Mouse (Mus musculus): ENCODE data around the gene Szt2.
A peak's percentile ranks its signal among the peaks of the same experiment; 100 is the strongest.

Gene Szt2

DNA sequence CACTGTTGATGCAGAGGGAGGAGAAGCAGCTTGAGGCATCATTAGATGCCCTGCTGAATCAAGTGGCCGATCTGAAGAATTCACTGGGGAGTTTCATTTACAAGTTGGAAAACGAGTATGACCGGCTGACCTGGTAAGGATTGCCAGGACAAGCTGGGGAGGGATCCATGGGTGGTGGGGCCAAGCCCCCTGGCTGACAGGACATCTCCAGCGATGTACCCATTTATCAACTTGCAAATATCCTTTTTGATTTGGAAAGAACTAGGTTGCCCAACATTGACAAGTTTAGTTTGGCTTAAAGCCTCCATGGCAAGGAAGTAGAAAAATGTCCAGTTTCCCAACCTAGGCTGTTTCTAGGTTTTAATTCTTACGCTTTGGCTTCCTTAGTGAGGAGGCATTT is 1.8 kb upstream of the Szt2 start:
- no peak for DNase-seq

DNA sequence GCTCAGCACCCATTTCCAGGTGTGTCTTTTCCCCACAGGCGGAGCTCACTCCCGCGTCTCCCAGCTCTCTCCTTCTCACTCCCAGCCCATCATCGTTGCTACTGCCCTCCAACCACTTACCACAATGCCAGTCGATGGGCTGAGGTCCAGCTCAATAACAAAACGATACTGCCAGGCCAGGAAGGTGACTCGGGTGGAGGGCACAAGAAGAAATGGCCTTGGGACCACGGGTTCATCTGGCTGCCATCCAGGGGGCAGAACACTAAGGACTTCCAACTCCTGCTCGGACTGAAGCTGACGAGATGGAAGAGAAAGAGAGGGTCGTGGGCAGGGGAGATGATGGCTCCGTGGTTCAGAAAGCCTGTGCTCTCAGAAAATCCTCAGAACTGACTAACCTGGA is 6.4 kb downstream of the Szt2 start:
- DNase-seq: no peak

- DNase-seq: no peak
Measured at GRCm38 (mm10) chr4:118401918-118402317, 7.2 kb downstream of the Szt2 start.

DNA sequence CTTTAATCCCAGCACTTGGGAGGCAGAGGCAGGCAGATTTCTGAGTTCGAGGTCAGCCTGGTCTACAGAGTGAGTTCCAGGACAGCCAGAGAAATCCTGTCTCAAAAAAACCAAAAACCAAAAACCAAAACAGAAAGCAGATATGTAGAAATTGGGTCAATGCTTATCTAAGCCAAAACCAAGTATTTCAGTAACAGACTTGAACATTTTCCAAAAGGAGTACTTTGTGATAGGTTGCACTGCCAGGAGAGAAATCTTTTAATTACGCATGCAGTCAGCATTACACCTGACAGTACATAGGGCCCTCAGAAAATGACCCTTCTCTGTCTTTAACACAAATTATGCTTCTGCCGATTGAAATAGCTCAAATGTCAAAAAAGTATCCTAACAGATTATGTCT is 7.7 kb downstream of the Szt2 start:
- DNase-seq: no peak

DNA sequence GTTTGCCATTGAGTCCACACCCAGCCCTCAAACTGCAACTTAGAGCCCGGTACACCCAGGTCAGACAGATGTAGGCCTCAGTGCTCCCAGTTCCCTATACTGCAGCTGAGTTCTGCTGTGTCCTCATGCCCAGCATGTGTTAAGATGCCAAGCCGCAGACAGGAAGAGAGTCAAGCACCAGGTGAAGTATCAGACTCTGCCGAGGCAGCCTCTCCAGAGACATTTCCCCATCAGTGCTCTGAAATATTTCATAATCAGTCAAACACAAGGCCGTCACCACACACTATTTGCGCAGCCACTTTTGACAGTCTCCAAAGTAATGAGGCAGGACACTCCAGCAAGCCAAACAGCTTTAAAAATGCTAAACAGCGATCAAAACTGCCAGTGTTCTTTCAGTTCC is 10.7 kb downstream of the Szt2 start:
- no peak for DNase-seq

- DNase-seq: peak; percentile 6
Measured at GRCm38 (mm10) chr4:118396433-118396832, 12.6 kb downstream of the Szt2 start.

- no peak for DNase-seq
Measured at GRCm38 (mm10) chr4:118395289-118395688, 13.8 kb downstream of the Szt2 start.

DNA sequence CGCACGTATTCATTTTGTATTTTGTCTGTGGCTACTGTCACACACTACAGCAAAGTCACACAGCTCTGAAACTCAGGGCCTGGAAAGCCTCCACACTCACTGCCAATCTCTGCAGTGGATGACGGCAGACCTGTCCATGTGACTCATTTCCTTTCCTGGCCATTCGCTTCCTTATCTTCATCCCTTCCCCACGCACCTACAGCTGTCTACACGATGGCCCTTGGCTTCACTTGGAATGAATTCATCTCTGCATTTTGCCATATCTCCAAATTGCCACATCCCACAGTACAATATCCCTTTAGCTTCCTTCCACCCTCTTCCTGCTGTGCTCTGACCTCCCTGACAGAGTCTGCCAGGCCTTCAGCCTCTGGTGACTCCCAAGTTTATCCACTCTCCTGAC is 14.6 kb downstream of the Szt2 start:
- DNase-seq: no peak

GRCm38 (mm10) chr4:118390146-118390545 is 18.9 kb downstream of the Szt2 start:
- DNase-seq: no peak

DNA sequence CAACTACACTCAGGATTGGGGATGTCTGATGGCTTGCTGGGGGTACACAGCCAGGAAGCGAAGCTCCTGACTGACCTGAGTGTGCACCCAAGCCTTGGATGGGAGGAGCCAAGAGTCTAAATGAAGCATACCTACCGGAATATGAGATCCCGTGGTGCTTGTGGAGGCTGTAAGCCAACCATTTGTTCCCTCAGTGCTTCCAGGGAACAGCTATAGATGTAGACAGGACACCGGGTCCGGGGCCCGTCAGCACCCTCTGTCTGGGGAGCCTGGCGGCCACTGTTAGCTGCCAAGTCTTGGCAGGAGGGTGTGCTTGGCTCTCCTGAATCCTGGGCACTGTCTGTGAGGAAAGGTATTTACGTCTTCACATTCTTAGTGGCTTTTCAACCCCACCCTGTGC is 21.8 kb downstream of the Szt2 start:
- no peak for DNase-seq

DNA sequence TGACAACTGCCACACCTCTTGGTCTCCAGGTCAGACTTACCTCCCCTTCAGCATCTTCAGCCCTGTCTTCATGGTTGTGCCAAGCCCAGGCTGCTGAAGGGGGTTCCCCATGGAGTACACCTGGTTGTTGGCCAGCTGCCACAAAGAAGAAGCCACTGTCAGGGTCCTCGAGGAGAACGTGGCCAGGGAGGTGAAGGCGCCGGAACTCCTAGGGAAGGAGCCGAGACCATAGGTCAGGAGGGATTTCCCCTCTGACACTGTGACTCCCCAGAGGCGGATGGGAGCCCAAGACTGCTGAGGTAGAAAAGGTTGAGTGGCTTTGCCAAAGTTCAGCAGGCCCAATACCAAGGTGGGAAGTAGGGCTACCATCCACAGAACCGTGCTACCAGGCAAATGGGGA is 25.8 kb downstream of the Szt2 start:
- DNase-seq: no peak

DNA sequence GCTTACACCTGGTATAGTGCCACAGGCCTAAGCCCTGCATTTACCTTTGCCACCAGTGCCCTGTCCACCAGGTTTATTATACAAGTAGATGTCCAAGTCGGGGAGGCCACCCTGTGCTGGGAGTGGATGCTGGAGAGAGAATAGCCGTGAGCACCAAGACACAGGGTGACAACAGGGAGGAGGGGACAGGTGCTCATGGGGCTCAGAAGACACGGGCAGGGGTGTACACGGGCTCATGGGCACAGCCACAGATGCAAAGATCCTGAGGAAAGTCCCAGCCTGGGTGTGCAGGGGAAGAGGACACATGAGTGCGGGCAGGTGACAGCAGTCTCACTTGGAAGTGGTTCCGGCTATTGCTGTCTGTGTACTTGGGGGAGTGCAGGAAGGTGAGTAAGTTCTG is 33.1 kb downstream of the Szt2 start:
- DNase-seq: no peak

GRCm38 (mm10) chr4:118371822-118372221 is 37.3 kb downstream of the Szt2 start:
- no peak for DNase-seq

- DNase-seq: no peak
Measured at GRCm38 (mm10) chr4:118368616-118369015, 40.5 kb downstream of the Szt2 start.

GRCm38 (mm10) chr4:118367551-118367950 is 41.5 kb downstream of the Szt2 start:
- no peak for DNase-seq

DNA sequence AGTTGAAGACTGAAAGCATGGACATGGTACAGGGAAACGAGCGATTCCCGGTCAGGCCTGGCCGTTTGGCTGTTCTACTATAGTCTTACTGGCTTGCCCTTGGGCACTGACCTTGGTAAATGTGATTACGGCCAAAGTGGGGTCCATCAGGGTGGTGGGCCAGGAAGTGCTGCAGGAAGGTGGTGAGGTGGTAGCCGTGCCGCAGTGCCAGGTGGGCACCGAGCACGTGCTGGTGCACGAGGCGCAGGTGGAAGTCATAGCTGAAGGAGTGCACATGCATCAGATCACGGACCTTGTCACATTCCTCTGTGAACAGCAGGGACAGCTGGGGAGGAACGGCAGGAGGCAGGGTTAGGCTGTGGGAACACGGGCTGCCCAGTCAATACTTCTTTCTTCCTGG is 43.1 kb downstream of the Szt2 start:
- no peak for DNase-seq

DNA sequence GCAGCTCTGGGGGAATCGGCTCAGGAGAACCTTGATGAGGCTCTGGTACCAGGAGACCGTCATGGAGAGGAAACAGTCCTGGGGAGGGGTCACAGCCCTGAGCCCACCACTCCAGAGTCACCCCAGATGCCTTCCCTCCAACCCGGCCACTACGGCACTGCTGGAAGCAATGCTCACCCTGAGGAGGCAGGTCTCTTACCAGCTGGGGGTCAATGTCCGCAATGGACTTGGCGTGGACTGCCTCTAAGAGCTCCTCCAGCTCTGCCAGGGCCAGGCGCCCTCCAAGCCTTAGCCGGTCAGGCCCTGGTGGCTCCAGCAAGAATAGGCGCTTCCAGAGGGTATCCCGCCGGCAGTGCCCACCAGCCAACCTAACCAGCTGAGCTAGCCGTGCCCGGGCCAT is 44.4 kb downstream of the Szt2 start:
- DNase-seq: peak; percentile 69

DNA sequence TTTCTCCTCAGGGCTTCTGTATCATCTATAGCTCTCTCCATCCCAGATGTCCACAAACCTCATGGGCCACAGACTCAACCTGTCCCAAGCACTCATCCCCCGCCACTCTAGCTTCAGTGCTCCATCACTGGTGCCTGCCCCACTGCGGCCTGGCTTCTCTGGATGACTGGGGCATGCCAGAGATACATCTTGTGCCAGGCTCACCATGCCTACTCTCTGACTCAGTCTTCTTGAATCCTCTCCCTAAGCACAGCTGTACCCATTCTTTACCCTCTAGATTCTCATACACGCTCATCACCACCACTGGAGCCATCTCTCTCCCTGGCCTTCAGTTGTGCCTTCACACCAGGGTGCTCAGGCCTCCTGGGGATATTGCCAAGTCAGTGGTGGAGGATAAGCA is 45.1 kb downstream of the Szt2 start:
- DNase-seq: no peak

DNA sequence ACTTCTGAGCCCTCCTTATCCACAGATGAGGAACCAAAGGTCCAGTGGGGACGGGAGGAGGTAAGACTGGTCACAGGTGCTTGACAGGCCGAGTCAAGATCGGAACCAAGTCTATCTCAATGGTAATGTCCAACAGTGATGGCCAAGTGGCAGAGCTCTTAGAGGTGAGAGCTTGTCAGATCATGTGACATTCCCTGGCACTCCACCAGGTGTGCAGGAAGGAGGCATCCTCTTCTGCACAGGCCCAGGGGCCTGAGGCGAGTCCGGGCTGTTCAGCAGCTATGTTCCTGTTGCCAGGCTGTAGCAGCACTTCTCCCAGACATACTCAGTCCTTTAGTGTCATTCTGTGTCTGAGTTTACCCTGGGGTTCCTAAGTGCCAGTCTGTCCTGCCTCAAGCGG is 46.2 kb downstream of the Szt2 start:
- peak; percentile 47 for DNase-seq

DNA sequence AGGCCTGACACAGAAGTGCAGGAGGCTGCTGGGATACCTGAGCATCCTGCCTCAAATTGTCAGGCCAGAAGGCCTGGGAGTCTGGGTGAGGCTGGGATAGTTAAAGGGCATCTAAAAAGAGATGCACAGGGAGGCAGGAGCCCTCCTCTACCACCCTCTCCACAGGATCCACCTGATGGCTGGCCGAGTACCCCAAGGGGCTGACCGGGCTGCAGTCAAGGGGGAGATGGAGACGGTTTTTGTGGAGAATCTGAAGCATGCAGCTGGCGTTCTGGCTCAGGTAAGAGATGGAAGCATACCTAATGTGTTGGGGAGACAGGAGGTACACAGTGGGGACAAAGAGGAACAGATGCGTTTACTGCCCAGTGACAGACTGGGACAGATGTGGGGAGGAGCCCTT is 47.6 kb downstream of the Szt2 start:
- no peak for DNase-seq

- DNase-seq: peak; percentile 87
Measured at GRCm38 (mm10) chr4:118359896-118360720, 49.0 kb downstream of the Szt2 start.

DNA sequence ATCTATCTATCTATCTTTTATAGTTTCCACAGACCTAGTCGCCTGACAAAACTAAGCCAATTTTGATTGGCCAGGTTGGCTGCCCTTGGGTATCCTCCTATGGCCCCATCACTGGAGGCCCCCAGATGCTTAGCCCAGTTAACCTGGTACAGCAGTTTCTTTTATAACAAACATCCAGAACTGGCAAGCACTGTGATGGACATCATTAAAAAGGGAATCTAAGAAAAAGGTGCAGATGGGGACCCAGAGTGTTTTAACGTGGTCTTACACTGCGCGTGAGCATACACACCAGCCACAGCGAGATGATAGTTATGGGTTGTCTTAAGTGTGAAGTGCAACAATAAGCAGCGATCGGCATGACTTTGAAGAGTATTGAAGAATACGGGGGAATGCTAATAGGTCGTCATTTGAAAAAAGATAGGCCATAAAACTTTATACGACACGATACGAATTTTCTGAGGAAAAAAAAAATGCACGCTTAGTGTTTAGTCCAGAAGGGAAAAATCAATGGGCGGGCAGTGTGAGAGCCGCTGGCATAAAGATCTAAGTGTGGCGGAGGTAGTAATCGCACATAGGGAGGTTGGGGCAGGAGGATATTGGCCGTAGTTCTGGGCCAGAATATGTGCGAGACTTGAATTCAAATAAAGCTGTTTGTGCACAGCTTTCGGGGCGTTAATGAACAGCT is 49.7 kb downstream of the Szt2 start:
- DNase-seq: no peak

DNA sequence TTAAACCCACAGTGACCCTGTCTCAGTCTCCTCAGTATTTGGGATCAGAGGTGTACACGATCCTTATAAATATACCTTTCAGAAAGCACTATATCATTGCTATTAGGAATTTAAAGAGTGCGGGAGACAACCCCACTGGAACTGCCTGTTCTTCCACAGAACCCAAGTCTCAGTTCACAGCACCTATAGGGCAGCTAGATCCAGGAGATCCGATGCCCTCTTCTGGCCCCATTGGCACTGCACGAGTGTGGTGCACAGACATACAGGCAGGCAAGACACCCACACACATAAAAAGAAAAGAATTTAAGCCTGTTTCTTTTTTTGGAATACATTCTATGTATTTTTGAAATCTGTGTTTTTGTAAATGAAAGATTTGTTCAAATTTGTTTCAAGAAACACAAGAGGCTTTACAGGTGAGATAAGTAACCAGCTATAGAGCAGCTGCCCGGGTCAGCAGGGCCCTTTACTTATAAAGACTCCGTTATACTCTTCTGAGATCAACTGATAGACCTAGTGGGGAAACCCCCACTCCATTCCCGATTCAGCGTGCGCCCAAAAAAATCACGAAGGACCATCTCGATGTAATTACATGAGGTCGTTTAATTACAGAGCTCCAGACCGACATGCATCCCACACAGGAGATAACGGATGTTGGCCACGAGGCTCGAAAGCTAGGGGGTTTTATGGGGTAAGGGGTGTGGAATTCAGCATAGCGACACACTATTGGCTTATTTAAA is 50.7 kb downstream of the Szt2 start:
- DNase-seq: no peak

- DNase-seq: peak; percentile 55
Measured at GRCm38 (mm10) chr4:118357504-118357903, 51.6 kb downstream of the Szt2 start.

Measured in kidney, adult 18-20 months (tissue).